ENCODE assay signal across 21 mouse cellular contexts in the genomic region with DNA sequence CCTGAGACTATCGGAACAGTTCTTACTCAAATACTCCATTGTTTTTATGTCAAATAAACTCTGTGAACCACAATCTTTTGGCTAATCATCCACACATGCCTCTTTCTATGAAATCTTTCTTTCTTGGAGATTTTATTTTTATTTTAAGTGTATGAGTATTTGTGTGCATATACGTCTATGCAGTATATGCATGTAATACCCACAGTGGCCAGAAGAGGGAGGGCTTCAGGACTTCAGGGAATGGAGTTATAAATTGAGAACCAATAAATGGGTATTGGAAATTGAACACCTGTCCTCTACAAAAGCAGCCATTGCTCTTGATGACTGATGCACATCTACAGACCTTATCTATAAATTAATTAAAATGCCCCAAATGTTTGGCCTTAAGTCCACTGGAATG. TPM values are rescaled to one million over a fixed set of nuclear protein-coding genes. Genes with fewer than 3 reads are reported as not detected.
DNase-seq lines count a peak whose midpoint lies in the region; ATAC-seq and TF ChIP-seq lines count a peak whose summit lies in the region.
"Had no signal": no experiment of that assay in that cellular context is flagged by ENCODE, and none has a peak within 500 bp of the region (broad histone marks: within the 10 kb centered on the region; RNA-seq: fewer than 3 reads in every experiment).

No protein-coding gene starts in this region.

- WGBS in embryonic facial prominence, embryonic 11.5 days: 94% methylated on average over 2 of the region's 2 CpGs
- 89% methylated on average over 2 of the region's 2 CpGs for WGBS in embryonic facial prominence, embryonic 10.5 days
- 95% methylated on average over 2 of the region's 2 CpGs for WGBS in kidney, postnatal 0 days
- WGBS in kidney, adult 2 months: 94% methylated on average over 2 of the region's 2 CpGs
- 93% methylated on average over 2 of the region's 2 CpGs for WGBS in midbrain, embryonic 11.5 days
- WGBS in midbrain, embryonic 10.5 days: 90% methylated on average over 2 of the region's 2 CpGs

- DNase-seq in embryonic facial prominence, embryonic 11.5 days (ENCODE audit: low spot score): peak; percentile 11
- DNase-seq in embryonic facial prominence, embryonic 10.5 days (ENCODE audit: low spot score): no peak
- no peak for DNase-seq in kidney, postnatal 0 days (ENCODE audit: low spot score)
- DNase-seq in kidney, adult 2 months: no peak
- DNase-seq in midbrain, embryonic 11.5 days (ENCODE audit: low spot score, missing footprints): peak; percentile 87
- DNase-seq in midbrain, embryonic 10.5 days (ENCODE audit: low spot score): no peak
- DNase-seq in embryo, embryonic 10.5 days (ENCODE audit: low spot score): peak; percentile 30
- DNase-seq: cerebellum, adult 9-10 months; heart, adult 18-20 months; kidney, adult 8-10 months; kidney, postnatal 36 days had no signal

- H3K27me3 ChIP-seq in embryonic facial prominence, embryonic 11.5 days (ENCODE audit: control insufficient read depth, insufficient read depth, low read length): no peaks in the 10 kb centered on the region
- no peaks in the 10 kb centered on the region for H3K27me3 ChIP-seq in embryonic facial prominence, embryonic 10.5 days (replicated peaks; ENCODE audit: low read depth, poor library complexity, severe bottlenecking)
- no peaks in the 10 kb centered on the region for H3K27me3 ChIP-seq in kidney, postnatal 0 days (ENCODE audit: insufficient read depth, low read length)
- no peaks in the 10 kb centered on the region for H3K27me3 ChIP-seq in kidney, adult 2 months (replicated peaks; ENCODE audit: control insufficient read depth, insufficient read depth, low read length)
- H3K27me3 ChIP-seq in midbrain, embryonic 11.5 days (ENCODE audit: control insufficient read depth, insufficient read depth, low read length): no peaks in the 10 kb centered on the region
- no peaks in the 10 kb centered on the region for H3K27me3 ChIP-seq in midbrain, embryonic 10.5 days (ENCODE audit: low read depth, poor library complexity, severe bottlenecking)
- H3K27me3 ChIP-seq: forebrain, embryonic 15.5 days; heart, embryonic 15.5 days; hindbrain, embryonic 15.5 days; limb, embryonic 15.5 days; Patski had no signal

- no peaks in the 10 kb centered on the region for H3K36me3 ChIP-seq in embryonic facial prominence, embryonic 11.5 days (replicated peaks; ENCODE audit: control insufficient read depth, insufficient read depth, low read depth, low read length)
- H3K36me3 ChIP-seq in embryonic facial prominence, embryonic 10.5 days (replicated peaks): no peaks in the 10 kb centered on the region
- no peaks in the 10 kb centered on the region for H3K36me3 ChIP-seq in kidney, postnatal 0 days (ENCODE audit: insufficient read depth, low read length)
- H3K36me3 ChIP-seq in kidney, adult 2 months (ENCODE audit: control insufficient read depth, insufficient read depth, low read length): no peaks in the 10 kb centered on the region
- no peaks in the 10 kb centered on the region for H3K36me3 ChIP-seq in midbrain, embryonic 11.5 days (ENCODE audit: control insufficient read depth, insufficient read depth, low read length)
- H3K36me3 ChIP-seq in midbrain, embryonic 10.5 days: no peaks in the 10 kb centered on the region
- H3K36me3 ChIP-seq: forebrain, embryonic 15.5 days; heart, embryonic 15.5 days; hindbrain, embryonic 15.5 days; limb, embryonic 15.5 days had no signal

- no peak overlapping the region for H3K9ac ChIP-seq in embryonic facial prominence, embryonic 11.5 days (replicated peaks; ENCODE audit: low read length)
- no peak overlapping the region for H3K9ac ChIP-seq in kidney, postnatal 0 days (ENCODE audit: low read depth, low read length)
- no peak overlapping the region for H3K9ac ChIP-seq in midbrain, embryonic 11.5 days (ENCODE audit: low read length)
- H3K9ac ChIP-seq: forebrain, embryonic 15.5 days; heart, embryonic 15.5 days; hindbrain, embryonic 15.5 days; limb, embryonic 15.5 days had no signal

- peak; percentile 55 for TF ChIP-seq CTCF in kidney, postnatal 0 days (IDR thresholded peaks at IDR 0.05; ENCODE audit: low read depth)
- no peak for TF ChIP-seq CTCF in kidney, adult 2 months (conservative IDR thresholded peaks at IDR 0.05; ENCODE audit: insufficient read depth, insufficient read length, low read depth, low read length)

- no peaks in the 10 kb centered on the region for H3K9me3 ChIP-seq in embryonic facial prominence, embryonic 11.5 days (replicated peaks; ENCODE audit: control insufficient read depth, low read length)
- H3K9me3 ChIP-seq in embryonic facial prominence, embryonic 10.5 days: no peaks in the 10 kb centered on the region
- no peaks in the 10 kb centered on the region for H3K9me3 ChIP-seq in kidney, postnatal 0 days (replicated peaks; ENCODE audit: low read length)
- no peaks in the 10 kb centered on the region for H3K9me3 ChIP-seq in midbrain, embryonic 11.5 days (ENCODE audit: control insufficient read depth, low read length)
- H3K9me3 ChIP-seq in midbrain, embryonic 10.5 days (replicated peaks): no peaks in the 10 kb centered on the region
- H3K9me3 ChIP-seq: forebrain, embryonic 15.5 days; heart, embryonic 15.5 days; hindbrain, embryonic 15.5 days; limb, embryonic 15.5 days had no signal

- TF ChIP-seq POLR2A in kidney, adult 2 months (IDR thresholded peaks at IDR 0.05; ENCODE audit: low read depth, low read length): no peak

- ATAC-seq in embryonic facial prominence, embryonic 11.5 days (replicated peaks; ENCODE audit: insufficient number of reproducible peaks, low FRiP score, low TSS enrichment, low read depth): no peak
- ATAC-seq in kidney, postnatal 0 days (replicated peaks; ENCODE audit: low FRiP score, low read depth): no peak
- ATAC-seq in midbrain, embryonic 11.5 days (ENCODE audit: low FRiP score): no peak
- ATAC-seq in granulocyte monocyte progenitor cell, adult 5-6 weeks (replicated peaks; ENCODE audit: poor library complexity, severe bottlenecking): no peak
- ATAC-seq: forebrain, embryonic 15.5 days; Patski had no signal

- no peak overlapping the region for H3K27ac ChIP-seq in embryonic facial prominence, embryonic 11.5 days (replicated peaks; ENCODE audit: low read depth, low read length)
- H3K27ac ChIP-seq in embryonic facial prominence, embryonic 10.5 days (replicated peaks): no peak overlapping the region
- H3K27ac ChIP-seq in kidney, postnatal 0 days: no peak overlapping the region
- no peak overlapping the region for H3K27ac ChIP-seq in kidney, adult 2 months (ENCODE audit: insufficient read depth, low read depth, low read length)
- no peak overlapping the region for H3K27ac ChIP-seq in midbrain, embryonic 11.5 days (ENCODE audit: low read depth, low read length)
- no peak overlapping the region for H3K27ac ChIP-seq in midbrain, embryonic 10.5 days (replicated peaks)
- H3K27ac ChIP-seq: forebrain, embryonic 15.5 days; heart, embryonic 15.5 days; hindbrain, embryonic 15.5 days; limb, embryonic 15.5 days had no signal

- H3K4me2 ChIP-seq in embryonic facial prominence, embryonic 11.5 days (ENCODE audit: low read depth, low read length): no peak overlapping the region
- no peak overlapping the region for H3K4me2 ChIP-seq in kidney, postnatal 0 days (ENCODE audit: low read length)
- H3K4me2 ChIP-seq in midbrain, embryonic 11.5 days: no peak overlapping the region
- H3K4me2 ChIP-seq: forebrain, embryonic 15.5 days; heart, embryonic 15.5 days; hindbrain, embryonic 15.5 days; limb, embryonic 15.5 days had no signal

- H3K4me3 ChIP-seq in embryonic facial prominence, embryonic 11.5 days (ENCODE audit: low read depth, low read length): no peak overlapping the region
- no peak overlapping the region for H3K4me3 ChIP-seq in embryonic facial prominence, embryonic 10.5 days
- no peak overlapping the region for H3K4me3 ChIP-seq in kidney, postnatal 0 days (replicated peaks; ENCODE audit: low read depth, low read length)
- no peak overlapping the region for H3K4me3 ChIP-seq in kidney, adult 2 months (ENCODE audit: insufficient read depth, low read depth, low read length)
- no peak overlapping the region for H3K4me3 ChIP-seq in midbrain, embryonic 11.5 days (ENCODE audit: low read depth, low read length)
- H3K4me3 ChIP-seq in midbrain, embryonic 10.5 days: no peak overlapping the region
- H3K4me3 ChIP-seq: forebrain, embryonic 15.5 days; heart, embryonic 15.5 days; hindbrain, embryonic 15.5 days; limb, embryonic 15.5 days had no signal

- no peaks in the 10 kb centered on the region for H3K4me1 ChIP-seq in embryonic facial prominence, embryonic 11.5 days (ENCODE audit: control insufficient read depth, insufficient read depth, low read length)
- H3K4me1 ChIP-seq in embryonic facial prominence, embryonic 10.5 days: no peaks in the 10 kb centered on the region
- H3K4me1 ChIP-seq in kidney, postnatal 0 days (replicated peaks; ENCODE audit: insufficient read depth, low read length): no peaks in the 10 kb centered on the region
- no peaks in the 10 kb centered on the region for H3K4me1 ChIP-seq in kidney, adult 2 months (ENCODE audit: control insufficient read depth, insufficient read depth, low read length)
- no peaks in the 10 kb centered on the region for H3K4me1 ChIP-seq in midbrain, embryonic 11.5 days (ENCODE audit: control insufficient read depth, insufficient read depth, low read length)
- no peaks in the 10 kb centered on the region for H3K4me1 ChIP-seq in midbrain, embryonic 10.5 days
- H3K4me1 ChIP-seq: forebrain, embryonic 15.5 days; heart, embryonic 15.5 days; hindbrain, embryonic 15.5 days; limb, embryonic 15.5 days had no signal

RNA-seq across cellular contexts. Expression of gene Ces1c, which starts 1.1 kb away (rescaled TPM):
- not detected in 2 replicates for polyA plus RNA-seq in embryonic facial prominence, embryonic 11.5 days (2014; fragmentation: Nextera tagmentation; extraction: Ambion mirVana)
- not detected in 2 replicates for polyA plus RNA-seq in embryonic facial prominence, embryonic 10.5 days (2016; fragmentation: Nextera tagmentation; extraction: Ambion mirVana)
- 0.07 and 0.14 TPM in 2 replicates for polyA plus RNA-seq in kidney, postnatal 0 days (2015; fragmentation: Nextera tagmentation; extraction: Ambion mirVana)
- 0.22 and 0.39 TPM in 2 replicates for polyA plus RNA-seq in kidney, adult 2 months (2012; rRNA removed)
- not detected in 2 replicates for polyA plus RNA-seq in midbrain, embryonic 11.5 days (2014; fragmentation: Nextera tagmentation; extraction: Ambion mirVana)
- polyA plus RNA-seq in midbrain, embryonic 10.5 days (2016; fragmentation: Nextera tagmentation; extraction: Ambion mirVana): not detected in 2 replicates
- total RNA-seq in granulocyte monocyte progenitor cell, adult 5-6 weeks (2014; fragmentation: Nextera tagmentation): not detected in 2 replicates
- not detected in 2 replicates for total RNA-seq in granulocyte monocyte progenitor cell, adult 5-6 weeks (2017)
- total RNA-seq: heart, adult 18-20 months; layer of hippocampus, postnatal 14 days; left cerebral cortex, postnatal 14 days; megakaryocyte-erythroid progenitor cell, adult 5-6 weeks had no signal
- polyA plus RNA-seq: forebrain, embryonic 15.5 days; heart, embryonic 15.5 days; hindbrain, embryonic 15.5 days; limb, embryonic 15.5 days; neural tube, embryonic 14.5 days; Patski had no signal

RNA-seq across cellular contexts. Expression of gene Ces1b, which starts 52.4 kb away (rescaled TPM):
- polyA plus RNA-seq in embryonic facial prominence, embryonic 11.5 days (2014; fragmentation: Nextera tagmentation; extraction: Ambion mirVana): not detected in 2 replicates
- not detected in 2 replicates for polyA plus RNA-seq in embryonic facial prominence, embryonic 10.5 days (2016; fragmentation: Nextera tagmentation; extraction: Ambion mirVana)
- polyA plus RNA-seq in kidney, postnatal 0 days (2015; fragmentation: Nextera tagmentation; extraction: Ambion mirVana): not detected in 2 replicates
- polyA plus RNA-seq in kidney, adult 2 months (2012; rRNA removed): not detected in 2 replicates
- polyA plus RNA-seq in midbrain, embryonic 11.5 days (2014; fragmentation: Nextera tagmentation; extraction: Ambion mirVana): not detected in 2 replicates
- polyA plus RNA-seq in midbrain, embryonic 10.5 days (2016; fragmentation: Nextera tagmentation; extraction: Ambion mirVana): not detected in 2 replicates
- total RNA-seq in granulocyte monocyte progenitor cell, adult 5-6 weeks (2014; fragmentation: Nextera tagmentation): not detected in 2 replicates
- not detected in 2 replicates for total RNA-seq in granulocyte monocyte progenitor cell, adult 5-6 weeks (2017)
- total RNA-seq: heart, adult 18-20 months; layer of hippocampus, postnatal 14 days; left cerebral cortex, postnatal 14 days; megakaryocyte-erythroid progenitor cell, adult 5-6 weeks had no signal
- polyA plus RNA-seq: forebrain, embryonic 15.5 days; hindbrain, embryonic 15.5 days; limb, embryonic 15.5 days; neural tube, embryonic 14.5 days; Patski had no signal

Comparison
In these comparisons a context has a peak if more than half of its experiments do, and no peak if none do; other contexts are left out.
1. DNase-seq: peak in embryonic facial prominence, embryonic 11.5 days (single experiment), midbrain, embryonic 11.5 days (single experiment) and embryo, embryonic 10.5 days (single experiment); none in embryonic facial prominence, embryonic 10.5 days (single experiment), kidney, postnatal 0 days (single experiment), kidney, adult 2 months (single experiment) and midbrain, embryonic 10.5 days (single experiment).